Mouse (Mus musculus) kidney, embryonic 16.5 days (tissue): ENCODE results near the gene Uts2b. TPM values are rescaled to one million over a fixed set of nuclear protein-coding genes. Genes with fewer than 3 reads are reported as not detected.
A peak's percentile ranks its signal among the peaks of the same experiment; 100 is the strongest.

Experiments
- ATAC-seq: fragments of 200-750 bp; cut with Nextera tagmentation; 2 replicates; pipeline ENCODE4 v1.8.0; 2017; ENCODE audit warnings: moderate TSS enrichment; ENCODE audit not compliant: low FRiP score, low TSS enrichment
- H3K27ac ChIP-seq: fragments of 300-500 bp; sonication (generic); 2 replicates; pipeline ENCODE4 v1.5.1; 2014; ENCODE audit warnings: low read length
- H3K27me3 ChIP-seq: fragments of 300-500 bp; sonication (generic); 2 replicates; pipeline ENCODE4 v1.6.1; 2014; ENCODE audit warnings: low read length, control low read depth, mixed read lengths; ENCODE audit not compliant: insufficient read depth
- H3K36me3 ChIP-seq: fragments of 300-500 bp; sonication (generic); 2 replicates; pipeline ENCODE4 v1.6.1; 2014; ENCODE audit warnings: low read length, control low read depth, mixed read lengths; ENCODE audit not compliant: insufficient read depth
- H3K4me1 ChIP-seq: fragments of 300-500 bp; sonication (generic); 2 replicates; pipeline ENCODE4 v1.6.1; 2014; ENCODE audit warnings: low read length, control low read depth, mixed read lengths; ENCODE audit not compliant: insufficient read depth
- H3K4me2 ChIP-seq: fragments of 300-500 bp; sonication (generic); replicated peaks from 2 replicates; pipeline ENCODE4 v1.6.1; 2014; ENCODE audit warnings: low read depth, low read length
- H3K4me3 ChIP-seq: fragments of 300-500 bp; sonication (generic); 2 replicates; pipeline ENCODE4 v1.5.1; 2014; ENCODE audit warnings: mild to moderate bottlenecking, low read length
- H3K9ac ChIP-seq: fragments of 300-500 bp; sonication (generic); replicated peaks from 2 replicates; pipeline ENCODE4 v1.6.1; 2014; ENCODE audit warnings: low read length
- H3K9me3 ChIP-seq: fragments of 300-500 bp; sonication (generic); 2 replicates; pipeline ENCODE4 v1.6.1; 2016; ENCODE audit warnings: low read length, control low read depth
- WGBS: fragments of 180-500 bp; shearing (Covaris S2); extraction: QIAGEN DNeasy Blood & Tissue Kit; methylation state at CpG from one replicate; pipeline ENCODE4 v1.1.7; 2014; 5-methylcytosine and 5-hydroxymethylcytosine counted together
- polyA plus RNA-seq: library from polyadenylated mRNA; unstranded; fragments of >200 nt; fragmentation: Nextera tagmentation; extraction: Ambion mirVana; gene quantifications from 2 replicates; pipeline ENCODE4 v1.2.1, GENCODE M21; 2015

Uts2b gene
- polyA plus RNA-seq, 1 experiment from 2014 or later = not detected

DNA sequence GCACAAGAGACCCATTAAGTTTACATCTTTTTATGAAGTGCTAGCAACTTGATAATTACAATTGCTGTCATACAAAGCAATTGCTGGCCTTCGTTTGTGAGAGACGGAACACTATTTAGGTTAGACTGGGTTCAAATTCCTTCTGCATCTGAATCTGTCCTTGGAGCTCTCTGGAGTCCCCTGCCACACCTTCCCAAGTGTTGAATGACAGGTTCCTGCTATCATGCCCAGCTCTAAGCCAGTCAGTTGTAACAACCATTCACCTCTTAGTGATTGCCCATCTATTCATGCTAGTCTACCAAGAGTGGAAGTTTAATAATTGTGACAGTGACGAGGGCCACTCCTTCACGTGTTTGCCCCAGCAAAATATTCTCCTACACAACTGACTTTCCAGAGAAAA is 12.2 kb upstream of the Uts2b start:
- 82% methylated on average over 4 of the region's 4 CpGs for WGBS
- no peak for ATAC-seq
- no peak overlapping the region for H3K9ac ChIP-seq
- H3K4me1 ChIP-seq = peaks cover 4% of the 10 kb centered on the region
- no peaks in the 10 kb centered on the region for H3K36me3 ChIP-seq
- H3K9me3 ChIP-seq = no peaks in the 10 kb centered on the region
- no peak overlapping the region for H3K27ac ChIP-seq
- no peaks in the 10 kb centered on the region for H3K27me3 ChIP-seq
- no peak overlapping the region for H3K4me3 ChIP-seq
- no peak overlapping the region for H3K4me2 ChIP-seq

DNA sequence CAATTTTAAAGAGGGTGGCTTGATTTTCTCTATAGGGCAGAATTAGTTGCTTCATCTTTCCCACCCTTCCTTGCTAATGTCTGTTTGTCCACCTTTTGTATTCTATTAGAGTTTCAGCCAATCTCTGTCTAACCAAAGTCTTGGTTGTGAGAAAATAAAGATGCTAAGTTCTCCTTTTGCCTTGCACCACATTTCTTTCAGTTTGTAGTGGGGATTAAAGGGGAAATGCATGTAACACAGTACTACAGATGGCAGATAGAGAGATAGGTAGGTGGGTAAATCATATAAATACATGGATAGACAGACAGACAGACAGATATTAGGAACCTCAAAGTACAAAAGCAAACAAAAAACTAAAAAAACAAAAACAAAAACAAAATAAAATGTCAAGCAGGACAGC is 6.5 kb upstream of the Uts2b start:
- Histone ChIP-seq H3K4me3 (no peak overlapping the region), H3K36me3 (no peaks in the 10 kb centered on the region), H3K4me1 (0 out of 2 replicates have a peak, but pooled peaks cover 9% of the 10 kb centered on the region), H3K4me2 (no peak overlapping the region), H3K27me3 (no peaks in the 10 kb centered on the region), H3K9me3 (no peaks in the 10 kb centered on the region), H3K9ac (no peak overlapping the region), H3K27ac (no peak overlapping the region)
- ATAC-seq = no peak

DNA sequence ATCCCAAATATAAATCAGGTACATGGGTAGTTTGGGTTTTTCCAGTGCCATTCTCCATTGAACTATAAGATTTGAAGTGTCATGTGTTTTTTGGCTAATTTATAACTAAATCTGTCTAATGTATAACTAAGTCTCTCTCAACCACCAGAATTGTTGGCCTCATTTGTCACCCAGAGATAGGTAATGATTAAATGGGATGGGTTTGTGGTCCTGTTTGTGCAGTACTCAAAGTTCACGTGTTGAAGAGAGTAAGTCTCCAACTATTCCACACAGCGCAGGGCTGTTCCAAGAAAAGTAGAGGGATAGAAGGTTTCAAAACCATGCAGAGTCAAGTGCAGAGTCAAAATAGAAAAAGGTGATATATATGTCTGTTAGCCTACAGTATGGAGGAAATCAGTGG is 5.3 kb upstream of the Uts2b start:
- Histone ChIP-seq H3K9me3 (no peaks in the 10 kb centered on the region), H3K36me3 (no peaks in the 10 kb centered on the region), H3K27ac (peak overlapping the region; percentile 68), H3K27me3 (no peaks in the 10 kb centered on the region), H3K4me1 (0 out of 2 replicates have a peak, but pooled peaks cover 9% of the 10 kb centered on the region), H3K4me2 (no peak overlapping the region), H3K9ac (no peak overlapping the region), H3K4me3 (no peak overlapping the region)
- ATAC-seq = peak; percentile 91
- 76% methylated on average over 2 of the region's 2 CpGs for WGBS

DNA sequence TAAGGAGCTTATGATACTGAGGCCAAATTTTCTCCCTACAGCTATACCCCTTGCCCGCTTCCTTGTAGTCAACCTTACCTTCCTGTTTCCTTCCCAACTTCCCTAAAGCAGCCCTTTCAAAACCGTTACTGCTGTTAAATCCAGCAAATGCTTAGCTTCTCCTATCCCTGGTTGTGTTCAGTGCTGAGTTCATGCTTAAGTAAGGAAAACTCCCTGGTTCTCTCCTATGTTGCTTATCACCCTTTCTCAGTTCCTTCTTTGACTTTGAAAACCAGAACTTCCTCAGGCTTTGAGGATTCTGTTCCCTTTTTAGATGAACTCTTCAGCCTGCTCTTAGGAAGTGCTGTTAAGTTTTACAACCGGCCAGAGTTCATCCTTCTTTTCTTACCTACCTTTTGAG is 4.1 kb upstream of the Uts2b start:
- Histone ChIP-seq H3K4me2 (no peak overlapping the region), H3K4me1 (0 out of 2 replicates have a peak, but pooled peaks cover 9% of the 10 kb centered on the region), H3K9ac (no peak overlapping the region), H3K27ac (no peak overlapping the region), H3K4me3 (no peak overlapping the region), H3K9me3 (no peaks in the 10 kb centered on the region), H3K27me3 (no peaks in the 10 kb centered on the region), H3K36me3 (no peaks in the 10 kb centered on the region)
- ATAC-seq = no peak
- WGBS = 65% methylated on average over 3 of the region's 3 CpGs

GRCm38 (mm10) chr16:27370700-27371099 is 661 bp upstream of the Uts2b start:
- WGBS = 50% methylated on average over 2 of the region's 2 CpGs
- no peaks in the 10 kb centered on the region for H3K36me3 ChIP-seq

DNA sequence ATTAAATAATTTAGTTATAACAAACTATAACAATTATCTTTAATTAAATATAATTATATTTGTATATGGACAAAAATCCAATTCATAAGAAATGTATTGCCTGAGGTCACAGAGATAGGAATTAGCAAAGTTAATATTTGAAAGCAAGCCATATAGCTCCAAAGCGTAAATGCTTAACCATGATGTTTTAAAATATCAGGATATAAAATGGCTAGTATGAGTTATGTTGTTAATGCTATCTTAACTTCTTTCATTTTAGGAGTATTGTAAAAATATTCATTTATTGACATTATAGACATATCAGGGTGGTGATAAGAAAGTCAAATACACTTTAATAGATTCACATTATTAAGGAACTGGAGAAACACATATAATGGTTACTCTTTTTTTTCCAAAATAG is 10.0 kb downstream of the Uts2b start:
- 90% methylated on average over 1 of the region's 1 CpGs for WGBS
- Histone ChIP-seq H3K27me3 (no peaks in the 10 kb centered on the region), H3K4me2 (no peak overlapping the region), H3K4me1 (no peaks in the 10 kb centered on the region), H3K36me3 (no peaks in the 10 kb centered on the region), H3K4me3 (no peak overlapping the region), H3K9ac (no peak overlapping the region), H3K9me3 (no peaks in the 10 kb centered on the region), H3K27ac (no peak overlapping the region)
- ATAC-seq = no peak

More at GRCm38 (mm10) chr16:27370700-27371099, 661 bp upstream of the Uts2b start:
- Histone ChIP-seq H3K9ac (no peak overlapping the region), H3K4me1 (0 out of 2 replicates have a peak, but pooled peaks cover 7% of the 10 kb centered on the region), H3K4me3 (no peak overlapping the region), H3K27me3 (no peaks in the 10 kb centered on the region), H3K27ac (no peak overlapping the region), H3K9me3 (no peaks in the 10 kb centered on the region), H3K4me2 (no peak overlapping the region)
- ATAC-seq = no peak

DNA sequence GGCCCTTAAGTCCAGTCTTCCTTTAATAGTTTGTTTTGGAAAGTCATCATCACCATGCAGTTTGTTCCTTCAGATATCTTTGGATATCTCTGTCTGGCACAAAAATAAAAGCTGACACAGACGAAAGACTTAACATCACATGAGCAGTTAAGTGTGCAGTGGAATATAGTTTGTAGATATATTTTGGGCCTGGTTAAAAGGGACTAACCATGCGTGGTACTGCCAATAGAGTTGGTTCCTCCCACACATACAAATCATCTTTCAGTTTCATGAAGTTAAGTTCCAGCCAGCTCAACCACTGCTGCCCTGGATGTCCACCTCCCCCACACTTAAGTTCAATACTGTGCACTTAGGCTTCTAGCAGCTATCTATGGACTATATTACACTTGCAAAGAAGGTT is 15.6 kb downstream of the Uts2b start:
- H3K27ac ChIP-seq = no peak overlapping the region
- 41% methylated on average over 2 of the region's 2 CpGs for WGBS

GRCm38 (mm10) chr16:27349878-27350532 is 20.0 kb downstream of the Uts2b start:
- no peak for ATAC-seq
- 87% methylated on average over 7 of the region's 7 CpGs for WGBS
- Histone ChIP-seq H3K9ac (no peak overlapping the region), H3K4me3 (no peak overlapping the region), H3K4me1 (no peaks in the 10 kb centered on the region), H3K36me3 (no peaks in the 10 kb centered on the region), H3K27me3 (no peaks in the 10 kb centered on the region), H3K4me2 (no peak overlapping the region), H3K9me3 (no peaks in the 10 kb centered on the region), H3K27ac (no peak overlapping the region)

More for the DNA sequence above, 15.6 kb downstream of the Uts2b start:
- ATAC-seq = no peak
- Histone ChIP-seq H3K4me1 (no peaks in the 10 kb centered on the region), H3K9me3 (no peaks in the 10 kb centered on the region), H3K4me2 (no peak overlapping the region), H3K27me3 (no peaks in the 10 kb centered on the region), H3K4me3 (no peak overlapping the region), H3K36me3 (no peaks in the 10 kb centered on the region), H3K9ac (no peak overlapping the region)

DNA sequence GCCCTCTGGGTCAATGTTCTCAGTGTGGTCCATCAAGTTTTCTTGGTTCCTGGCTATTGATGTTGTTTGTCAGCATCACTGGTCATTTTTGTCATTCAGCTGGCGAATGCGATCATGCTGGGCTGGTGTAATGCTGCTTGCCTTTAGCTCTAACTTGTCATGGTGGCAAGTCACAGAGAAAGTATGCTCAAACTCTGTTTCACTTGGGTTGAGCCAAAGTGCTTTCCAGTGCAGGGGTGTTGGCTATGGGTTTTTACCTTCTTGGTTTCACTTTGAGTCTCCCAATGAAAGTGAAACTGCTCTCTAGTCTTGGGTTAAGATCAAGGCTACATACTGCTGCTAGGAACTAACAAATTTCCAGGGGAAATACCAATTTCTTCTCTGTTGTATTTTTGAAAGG is 20.8 kb downstream of the Uts2b start:
- no peaks in the 10 kb centered on the region for H3K36me3 ChIP-seq
- H3K27me3 ChIP-seq = no peaks in the 10 kb centered on the region
- no peaks in the 10 kb centered on the region for H3K9me3 ChIP-seq
- H3K27ac ChIP-seq = no peak overlapping the region
- no peak for ATAC-seq
- H3K4me3 ChIP-seq = no peak overlapping the region
- no peak overlapping the region for H3K4me2 ChIP-seq
- WGBS = 92% methylated on average over 2 of the region's 2 CpGs
- no peak overlapping the region for H3K9ac ChIP-seq
- no peaks in the 10 kb centered on the region for H3K4me1 ChIP-seq

DNA sequence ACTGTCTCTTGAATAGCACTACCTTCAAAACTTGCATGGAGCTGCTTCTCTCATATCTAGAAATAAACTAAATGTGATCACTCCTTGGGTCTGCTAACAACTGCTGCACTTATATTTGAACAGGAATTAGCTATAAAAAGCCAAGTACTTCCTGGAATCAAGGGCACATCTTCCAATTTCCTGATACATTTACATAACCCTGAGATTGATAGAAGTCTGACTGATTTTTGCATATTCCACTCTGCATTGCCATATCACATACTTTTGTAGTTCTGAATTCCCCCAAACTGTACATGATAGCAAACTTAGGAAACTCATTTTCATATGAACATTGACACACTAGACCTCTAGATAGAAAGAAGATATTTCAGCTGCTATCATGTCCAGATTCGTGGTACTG is 21.7 kb downstream of the Uts2b start:
- ATAC-seq = no peak
- 71% methylated on average over 1 of the region's 1 CpGs for WGBS
- H3K4me1 ChIP-seq = no peaks in the 10 kb centered on the region

More for the DNA sequence above, 21.7 kb downstream of the Uts2b start:
- H3K27me3 ChIP-seq = no peaks in the 10 kb centered on the region
- H3K4me2 ChIP-seq = no peak overlapping the region
- no peaks in the 10 kb centered on the region for H3K36me3 ChIP-seq
- H3K9ac ChIP-seq = no peak overlapping the region
- H3K4me3 ChIP-seq = no peak overlapping the region
- H3K27ac ChIP-seq = no peak overlapping the region
- no peaks in the 10 kb centered on the region for H3K9me3 ChIP-seq
